Mouse (Mus musculus) thymus, adult 2 months (tissue): ENCODE measurements at regions not wholly inside any gene's neighbourhood (a gene's known extent, or its start where the extent isn't known, plus 50 kb on each side); places are given as distances from the start of the nearest gene placed in this dataset.
A peak's percentile ranks its signal among the peaks of the same experiment; 100 is the strongest.

Experiments
- DNase-seq: peaks from one replicate; pipeline ENCODE4 v3.0.0; 2021
- H3K27ac ChIP-seq: fragments of 200-500 bp; 2 replicates; pipeline ENCODE4 v1.5.1; 2012; ENCODE audit warnings: low read length, control low read depth; ENCODE audit not compliant: control insufficient read depth, insufficient read depth
- H3K27me3 ChIP-seq: fragments of 200-500 bp; 2 replicates; pipeline ENCODE4 v1.6.1; 2012; ENCODE audit warnings: mild to moderate bottlenecking, low read length, moderate library complexity, mixed read lengths; ENCODE audit not compliant: control insufficient read depth, insufficient read depth
- H3K36me3 ChIP-seq: fragments of 200-500 bp; 2 replicates; pipeline ENCODE4 v1.6.1; 2012; ENCODE audit warnings: mild to moderate bottlenecking, low read length, moderate library complexity; ENCODE audit not compliant: control insufficient read depth, insufficient read depth
- H3K4me1 ChIP-seq: fragments of 200-500 bp; replicated peaks from 2 replicates; pipeline ENCODE4 v1.6.1; 2012; ENCODE audit warnings: low read length; ENCODE audit not compliant: control insufficient read depth, insufficient read depth
- H3K4me3 ChIP-seq: fragments of 200-500 bp; 2 replicates; pipeline ENCODE4 v1.5.1; 2012; ENCODE audit warnings: mild to moderate bottlenecking, low read length, control low read depth, moderate library complexity; ENCODE audit not compliant: control insufficient read depth, insufficient read depth
- CTCF ChIP-seq: fragments of 200-500 bp; IDR thresholded peaks from 2 replicates; pipeline ENCODE4 v1.5.1; 2012; ENCODE audit warnings: mild to moderate bottlenecking, control low read depth, low read length, moderate library complexity, borderline replicate concordance; ENCODE audit not compliant: control insufficient read depth, poor library complexity, insufficient read depth; ENCODE audit errors: extremely low read depth
- POLR2A ChIP-seq: fragments of 200-500 bp; IDR thresholded peaks from 2 replicates; pipeline ENCODE4 v1.6.1; 2012; ENCODE audit warnings: mild to moderate bottlenecking, low read length, control low read depth, moderate library complexity; ENCODE audit not compliant: control insufficient read depth, poor library complexity, insufficient read depth; ENCODE audit errors: extremely low read depth
- WGBS: fragments of 180-500 bp; shearing (Covaris S2); methylation state at CpG from one replicate; pipeline ENCODE4 v1.1.7; 2018; 5-methylcytosine and 5-hydroxymethylcytosine counted together

GRCm38 (mm10) chr4:125929122-125929772 is 95.1 kb upstream of the Csf3r start:
- 56% methylated on average over 17 of the region's 17 CpGs for WGBS

GRCm38 (mm10) chr4:125930764-125931163 is 93.6 kb upstream of the Csf3r start:
- DNase-seq: no peak
- no peak for TF ChIP-seq POLR2A
- no peak for TF ChIP-seq CTCF
- no peaks in the 10 kb centered on the region for H3K36me3 ChIP-seq
- H3K4me1 ChIP-seq: no peaks in the 10 kb centered on the region
- WGBS: 64% methylated on average over 10 of the region's 10 CpGs
- H3K4me3 ChIP-seq: no peak overlapping the region
- no peak overlapping the region for H3K27ac ChIP-seq
- H3K27me3 ChIP-seq: no peaks in the 10 kb centered on the region

More at GRCm38 (mm10) chr4:125929122-125929772, 95.1 kb upstream of the Csf3r start:
- no peaks in the 10 kb centered on the region for H3K36me3 ChIP-seq
- DNase-seq: peak; percentile 5
- H3K27ac ChIP-seq: no peak overlapping the region
- no peak overlapping the region for H3K4me3 ChIP-seq
- H3K27me3 ChIP-seq: no peaks in the 10 kb centered on the region
- H3K4me1 ChIP-seq: no peaks in the 10 kb centered on the region
- TF ChIP-seq CTCF (no peak), POLR2A (no peak)

- H3K4me1 ChIP-seq: no peaks in the 10 kb centered on the region
- no peak overlapping the region for H3K27ac ChIP-seq
- H3K27me3 ChIP-seq: no peaks in the 10 kb centered on the region
- TF ChIP-seq POLR2A: no peak
- TF ChIP-seq CTCF: no peak
- H3K4me3 ChIP-seq: no peak overlapping the region
- no peaks in the 10 kb centered on the region for H3K36me3 ChIP-seq
- no peak for DNase-seq
- WGBS: 79% methylated on average over 6 of the region's 6 CpGs
These were observed 93.0 kb upstream of the Csf3r start for GRCm38 (mm10) chr4:125931321-125931720.

GRCm38 (mm10) chr4:125932036-125932756 is 92.2 kb upstream of the Csf3r start:
- TF ChIP-seq POLR2A: no peak
- TF ChIP-seq CTCF: no peak
- Histone ChIP-seq H3K27ac (no peak overlapping the region), H3K36me3 (no peaks in the 10 kb centered on the region), H3K4me1 (no peaks in the 10 kb centered on the region), H3K27me3 (no peaks in the 10 kb centered on the region), H3K4me3 (no peak overlapping the region)
- 85% methylated on average over 22 of the region's 22 CpGs for WGBS
- DNase-seq: no peak

GRCm38 (mm10) chr4:125936357-125936756 is 88.0 kb upstream of the Csf3r start:
- Histone ChIP-seq H3K4me3 (no peak overlapping the region), H3K27ac (no peak overlapping the region), H3K4me1 (no peaks in the 10 kb centered on the region), H3K36me3 (no peaks in the 10 kb centered on the region), H3K27me3 (no peaks in the 10 kb centered on the region)
- DNase-seq: no peak
- TF ChIP-seq CTCF: no peak
- TF ChIP-seq POLR2A: no peak
- 83% methylated on average over 7 of the region's 7 CpGs for WGBS

GRCm38 (mm10) chr4:125938186-125938585 is 86.2 kb upstream of the Csf3r start:
- no peak overlapping the region for H3K4me3 ChIP-seq
- 53% methylated on average over 6 of the region's 6 CpGs for WGBS
- TF ChIP-seq CTCF: no peak
- H3K36me3 ChIP-seq: no peaks in the 10 kb centered on the region
- no peaks in the 10 kb centered on the region; the same call in 1 of the 2 replicates for H3K4me1 ChIP-seq
- H3K27ac ChIP-seq: no peak overlapping the region
- no peak for DNase-seq
- no peaks in the 10 kb centered on the region for H3K27me3 ChIP-seq
